Mouse (Mus musculus) limb, embryonic 10.5 days (tissue): ENCODE measurements around the gene Ccdc162. TPM values are rescaled to one million over a fixed set of nuclear protein-coding genes. Genes with fewer than 3 reads are reported as not detected.
"Not testable (repeated sequence)": the region's sequence is repeated elsewhere in the genome, so short reads cannot be mapped to it uniquely, and the experiment has no call there.

ENCODE experiments used
- DNase-seq: peaks from one replicate; pipeline ENCODE4 v3.0.0-alpha.2; 2017; ENCODE audit warnings: low spot score
- H3K27ac ChIP-seq: fragments of 300-500 bp; sonication (generic); 2 replicates; pipeline ENCODE4 v1.5.1; 2016; ENCODE audit warnings: mild to moderate bottlenecking
- H3K27me3 ChIP-seq: fragments of 300-500 bp; sonication (generic); 2 replicates; pipeline ENCODE4 v1.6.1; 2016; ENCODE audit warnings: low read depth, mild to moderate bottlenecking; ENCODE audit not compliant: poor library complexity, severe bottlenecking
- H3K36me3 ChIP-seq: fragments of 300-500 bp; sonication (generic); 2 replicates; pipeline ENCODE4 v1.6.1; 2016; ENCODE audit warnings: mild to moderate bottlenecking, moderate library complexity
- H3K4me1 ChIP-seq: fragments of 300-500 bp; sonication (generic); 2 replicates; pipeline ENCODE4 v1.6.1; 2016
- H3K4me3 ChIP-seq: fragments of 300-500 bp; sonication (generic); 2 replicates; pipeline ENCODE4 v1.5.1; 2016; ENCODE audit warnings: mild to moderate bottlenecking, moderate library complexity
- H3K9me3 ChIP-seq: fragments of 300-500 bp; sonication (generic); replicated peaks from 2 replicates; pipeline ENCODE4 v1.6.1; 2016; ENCODE audit warnings: mild to moderate bottlenecking
- WGBS: fragments of 180-500 bp; shearing (Covaris S2); methylation state at CpG from one replicate; pipeline ENCODE4 v1.1.7; 2016; 5-methylcytosine and 5-hydroxymethylcytosine counted together
- polyA plus RNA-seq: library from polyadenylated mRNA; unstranded; fragments of >200 nt; fragmentation: Nextera tagmentation; extraction: Ambion mirVana; gene quantifications from 2 replicates; pipeline ENCODE4 v1.2.1, GENCODE M21; 2016

Gene Ccdc162
- polyA plus RNA-seq, 1 experiment from 2014 or later: 0.38 TPM

DNA sequence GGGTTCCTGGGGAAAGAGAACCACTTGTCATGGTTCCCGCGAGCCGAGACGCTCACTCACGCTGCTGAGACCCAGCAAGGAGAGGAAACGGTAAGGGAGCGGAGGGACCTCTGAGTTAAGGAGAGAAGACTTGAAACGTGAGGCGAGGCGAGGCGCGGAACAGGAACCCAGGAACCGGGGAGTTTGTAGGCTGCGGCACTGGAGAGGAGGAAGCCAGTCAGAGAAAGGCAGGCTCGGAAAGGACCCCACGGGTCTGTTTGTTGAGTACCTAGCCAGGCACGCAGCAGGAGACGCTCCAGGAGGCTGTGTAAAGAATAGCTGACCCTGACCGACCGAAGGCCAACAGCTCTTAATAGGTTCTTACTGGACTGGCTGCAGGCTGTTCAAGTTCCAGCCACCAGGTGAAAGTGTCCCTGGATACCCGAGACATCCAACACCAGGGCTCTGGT, 31.9 kb downstream of the Ccdc162 start:
- Histone ChIP-seq H3K36me3 (no peaks in the 10 kb centered on the region), H3K4me1 (peaks cover 7% of the 10 kb centered on the region; the same call in 1 of the 2 replicates), H3K9me3 (no peaks in the 10 kb centered on the region), H3K4me3 (peak overlapping the region; percentile 42), H3K27ac (peak overlapping the region; percentile 39; the same call in 1 of the 2 replicates), H3K27me3 (peaks cover 12% of the 10 kb centered on the region)
- 4% methylated on average over 21 of the region's 21 CpGs for WGBS
- DNase-seq: peak; percentile 59

DNA sequence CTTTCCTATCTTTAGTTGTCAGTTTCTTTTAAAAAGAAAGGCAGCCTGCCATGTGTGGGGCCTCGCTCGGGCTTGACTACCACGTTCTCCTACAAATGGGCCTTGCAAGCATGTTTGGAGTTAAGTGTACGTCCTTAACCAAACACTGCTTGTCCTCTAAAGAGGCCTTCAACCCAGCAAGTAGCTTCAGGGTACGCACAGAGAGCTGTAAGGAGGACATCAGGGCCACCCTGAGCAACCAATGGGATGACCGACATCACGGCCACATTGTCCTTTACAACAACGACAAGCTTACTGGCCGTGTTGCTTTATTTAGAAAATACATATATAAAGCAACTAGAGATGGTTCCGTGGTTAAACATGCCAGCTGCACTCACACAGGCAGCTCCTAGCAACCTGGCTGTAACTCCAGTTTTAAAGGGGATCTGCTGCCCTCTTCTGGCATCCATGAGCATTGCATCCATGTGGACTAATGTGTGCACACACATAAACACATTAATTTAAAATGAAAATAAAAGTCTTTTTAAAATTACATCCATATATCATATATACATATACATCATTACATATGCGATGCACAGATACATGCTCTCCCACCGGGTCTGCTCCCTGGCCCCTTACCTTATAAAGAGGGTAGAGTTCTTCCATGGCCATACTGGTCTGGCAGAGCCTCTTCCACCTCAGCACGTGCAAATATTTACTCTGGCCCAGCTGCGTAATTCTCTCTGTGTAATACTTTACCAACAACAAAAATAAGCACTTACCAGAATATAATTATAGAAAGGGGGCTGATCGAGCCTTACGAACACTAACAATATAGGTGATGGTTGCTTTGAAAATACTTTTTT, 33.7 kb downstream of the Ccdc162 start:
- peaks cover 12% of the 10 kb centered on the region for H3K27me3 ChIP-seq
- H3K4me3 ChIP-seq: no peak overlapping the region
- H3K27ac ChIP-seq: no peak overlapping the region
- no peaks in the 10 kb centered on the region for H3K36me3 ChIP-seq
- DNase-seq: peak; percentile 85
- no peaks in the 10 kb centered on the region for H3K9me3 ChIP-seq
- H3K4me1 ChIP-seq: peaks cover 14% of the 10 kb centered on the region; the same call in 1 of the 2 replicates
- WGBS: 48% methylated on average over 16 of the region's 16 CpGs

DNA sequence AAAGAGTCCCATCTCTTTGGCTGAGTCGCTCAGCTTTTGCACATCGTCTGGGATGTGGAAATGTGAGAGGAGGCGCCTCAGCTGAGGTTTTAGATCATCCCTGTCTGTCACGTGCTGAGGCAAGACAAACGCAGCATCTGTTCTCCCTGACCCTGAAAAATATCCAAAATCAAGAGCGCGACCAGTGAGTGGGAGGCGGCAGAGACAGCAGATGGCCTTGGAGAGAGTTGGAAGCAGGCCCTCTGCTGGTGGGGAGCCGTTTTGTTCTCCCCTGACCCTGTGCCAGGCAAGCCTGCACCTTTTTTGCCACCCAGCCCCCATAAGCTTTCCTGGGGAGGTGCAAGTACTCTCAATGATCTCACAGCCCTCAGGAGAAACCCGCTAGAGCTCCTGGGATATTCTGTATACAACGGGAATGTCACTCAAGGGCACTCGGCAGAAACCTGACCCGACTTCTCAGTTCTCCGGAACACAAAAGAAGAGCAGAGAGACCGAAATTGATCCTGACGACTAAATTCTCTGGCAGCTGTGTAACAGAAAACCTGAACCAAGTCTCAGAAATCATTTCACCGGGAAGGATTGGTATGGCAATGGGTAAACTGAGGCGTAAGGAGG, 37.6 kb downstream of the Ccdc162 start:
- Histone ChIP-seq H3K27ac (peak overlapping the region; percentile 34; the same call in 1 of the 2 replicates), H3K36me3 (no peaks in the 10 kb centered on the region), H3K9me3 (no peaks in the 10 kb centered on the region), H3K4me3 (peak overlapping the region; percentile 16; the same call in 1 of the 2 replicates), H3K4me1 (peaks cover 7% of the 10 kb centered on the region; the same call in 1 of the 2 replicates), H3K27me3 (peaks cover 6% of the 10 kb centered on the region)
- peak; percentile 76 for DNase-seq
- WGBS: 33% methylated on average over 18 of the region's 18 CpGs

DNA sequence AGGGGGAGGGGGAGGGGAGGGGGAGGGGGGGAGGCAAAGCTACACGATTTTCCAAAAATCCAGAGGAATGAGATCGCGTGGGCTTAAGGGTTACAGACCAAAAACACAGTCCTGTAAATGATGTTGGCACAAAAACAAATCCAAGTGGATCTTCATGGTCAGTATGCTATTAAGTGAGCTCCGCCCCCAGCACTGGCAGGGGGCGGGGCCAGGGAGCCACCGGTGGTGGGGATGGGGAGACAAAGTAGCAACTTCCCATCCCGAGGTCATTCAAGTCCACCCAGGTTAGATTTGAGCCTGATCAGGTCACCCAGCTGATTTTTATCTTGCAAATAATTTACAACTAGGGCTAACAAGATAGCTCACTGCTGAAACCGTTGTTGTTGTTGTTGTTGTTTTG, 39.0 kb downstream of the Ccdc162 start:
- no peak for DNase-seq
- no peaks in the 10 kb centered on the region for H3K36me3 ChIP-seq
- H3K9me3 ChIP-seq: no peaks in the 10 kb centered on the region
- 66% methylated on average over 8 of the region's 8 CpGs for WGBS
- no peaks in the 10 kb centered on the region for H3K27me3 ChIP-seq
- H3K27ac ChIP-seq: no peak overlapping the region
- peaks cover 7% of the 10 kb centered on the region; the same call in 1 of the 2 replicates for H3K4me1 ChIP-seq
- no peak overlapping the region for H3K4me3 ChIP-seq

- no peak for DNase-seq
- 86% methylated on average over 6 of the region's 6 CpGs for WGBS
- Histone ChIP-seq H3K4me3 (no peak overlapping the region), H3K27me3 (no peaks in the 10 kb centered on the region), H3K27ac (no peak overlapping the region), H3K36me3 (no peaks in the 10 kb centered on the region), H3K4me1 (peaks cover 7% of the 10 kb centered on the region; the same call in 1 of the 2 replicates), H3K9me3 (no peaks in the 10 kb centered on the region)
These were observed 39.8 kb downstream of the Ccdc162 start for GRCm38 (mm10) chr10:41676661-41677061.

DNA sequence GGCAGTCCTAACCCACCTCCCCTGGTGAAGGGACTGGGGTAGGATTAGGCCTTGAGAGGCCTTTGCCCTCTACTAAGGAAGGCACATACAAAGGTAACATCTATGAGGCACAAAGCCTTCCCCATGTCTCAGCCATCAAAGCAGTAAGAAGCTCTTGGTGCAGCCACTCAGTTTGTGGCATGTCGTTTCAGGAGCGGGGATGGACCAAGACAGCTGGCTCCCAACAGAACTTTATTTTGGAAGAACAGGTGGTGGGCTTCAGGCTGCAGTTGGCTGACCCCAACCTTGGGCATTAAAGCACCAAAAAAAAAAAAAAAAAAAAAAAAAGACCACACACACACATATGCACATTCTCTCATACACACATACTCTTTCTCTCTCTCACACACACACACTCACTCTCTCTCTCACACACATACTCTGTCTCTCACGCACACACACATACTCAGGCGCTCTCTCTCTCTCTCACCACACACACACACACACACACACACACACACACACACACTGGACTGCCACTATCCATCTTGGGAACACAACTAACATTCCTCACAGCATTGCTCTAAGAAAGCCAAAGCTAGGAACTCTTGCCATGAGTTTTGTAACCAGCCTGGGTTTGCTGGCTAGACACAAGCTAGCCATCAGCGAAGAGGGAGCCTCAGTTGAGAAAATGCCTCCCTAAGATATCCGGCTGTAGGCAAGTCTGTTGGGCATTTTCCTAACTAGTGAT, 40.4 kb downstream of the Ccdc162 start:
- Histone ChIP-seq H3K36me3 (no peaks in the 10 kb centered on the region), H3K4me1 (peaks cover 7% of the 10 kb centered on the region; the same call in 1 of the 2 replicates), H3K9me3 (no peaks in the 10 kb centered on the region), H3K4me3 (no peak overlapping the region), H3K27ac (no peak overlapping the region), H3K27me3 (no peaks in the 10 kb centered on the region)
- no peak for DNase-seq
- WGBS: 83% methylated on average over 6 of the region's 6 CpGs

GRCm38 (mm10) chr10:41675243-41675642, 41.2 kb downstream of the Ccdc162 start:
- WGBS: 73% methylated on average over 6 of the region's 6 CpGs
- Histone ChIP-seq H3K9me3 (no peaks in the 10 kb centered on the region), H3K4me3 (no peak overlapping the region), H3K27me3 (no peaks in the 10 kb centered on the region), H3K4me1 (peaks cover 7% of the 10 kb centered on the region; the same call in 1 of the 2 replicates), H3K27ac (no peak overlapping the region), H3K36me3 (no peaks in the 10 kb centered on the region)
- DNase-seq: no peak

DNA sequence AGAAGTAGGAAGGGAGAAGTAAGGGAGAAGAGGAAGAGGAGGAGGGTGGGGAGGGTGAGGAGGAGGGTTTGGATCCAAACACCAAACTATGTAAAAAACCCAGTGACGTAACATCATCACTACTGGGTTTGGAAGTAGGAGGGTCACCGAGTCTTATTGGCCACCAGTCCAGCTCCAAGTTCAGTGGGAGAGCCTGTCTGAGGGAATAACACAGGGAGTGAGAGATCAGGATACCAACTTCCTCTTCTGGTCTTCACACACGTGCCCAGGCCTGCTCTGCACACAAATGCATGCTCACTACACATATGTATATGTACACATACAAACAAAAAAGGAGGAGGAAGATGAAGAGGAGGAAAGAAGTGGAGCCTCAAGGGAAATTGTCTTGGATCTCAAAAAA, 42.1 kb downstream of the Ccdc162 start:
- no peaks in the 10 kb centered on the region for H3K36me3 ChIP-seq
- no peaks in the 10 kb centered on the region for H3K27me3 ChIP-seq
- no peak for DNase-seq
- H3K9me3 ChIP-seq: no peaks in the 10 kb centered on the region
- WGBS: 81% methylated on average over 3 of the region's 3 CpGs
- H3K27ac ChIP-seq: no peak overlapping the region
- H3K4me3 ChIP-seq: no peak overlapping the region
- peaks cover 7% of the 10 kb centered on the region; the same call in 1 of the 2 replicates for H3K4me1 ChIP-seq

GRCm38 (mm10) chr10:41670196-41670595, 46.2 kb downstream of the Ccdc162 start:
- Histone ChIP-seq H3K4me3 (no peak overlapping the region), H3K27ac (no peak overlapping the region), H3K4me1 (no peaks in the 10 kb centered on the region), H3K36me3 (no peaks in the 10 kb centered on the region), H3K27me3 (no peaks in the 10 kb centered on the region), H3K9me3 (no peaks in the 10 kb centered on the region)
- 81% methylated on average over 5 of the region's 5 CpGs for WGBS
- DNase-seq: no peak

DNA sequence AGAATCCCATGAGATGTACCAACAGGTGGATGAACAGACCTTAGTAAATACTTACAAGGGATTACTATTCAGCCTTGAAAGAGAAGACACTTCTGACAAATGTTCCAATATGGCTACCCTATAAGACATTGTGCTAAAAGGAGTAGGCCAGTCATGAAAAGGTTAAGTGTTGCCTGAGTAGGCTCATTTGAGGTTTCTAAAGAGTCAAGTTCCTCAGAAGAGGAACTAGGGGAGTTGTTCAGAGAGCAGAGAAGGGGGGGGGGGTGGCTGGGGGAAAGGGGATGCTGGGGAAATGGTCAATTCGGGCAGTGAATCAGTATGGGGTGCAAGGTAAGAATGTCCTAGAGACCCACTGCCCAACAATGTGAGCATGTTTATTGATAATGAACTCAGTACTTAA, 50.9 kb downstream of the Ccdc162 start:
- H3K27ac ChIP-seq: no peak overlapping the region
- H3K27me3 ChIP-seq: no peaks in the 10 kb centered on the region
- H3K4me1 ChIP-seq: no peaks in the 10 kb centered on the region
- H3K9me3 ChIP-seq: no peaks in the 10 kb centered on the region
- H3K36me3 ChIP-seq: no peaks in the 10 kb centered on the region
- 95% methylated on average over 1 of the region's 1 CpGs for WGBS
- no peak overlapping the region for H3K4me3 ChIP-seq
- no peak for DNase-seq

- not testable (repeated sequence) for H3K9me3 ChIP-seq, H3K27me3 ChIP-seq
- 96% methylated on average over 6 of the region's 6 CpGs for WGBS
These were observed 56.8 kb downstream of the Ccdc162 start for GRCm38 (mm10) chr10:41659671-41660070.

DNA sequence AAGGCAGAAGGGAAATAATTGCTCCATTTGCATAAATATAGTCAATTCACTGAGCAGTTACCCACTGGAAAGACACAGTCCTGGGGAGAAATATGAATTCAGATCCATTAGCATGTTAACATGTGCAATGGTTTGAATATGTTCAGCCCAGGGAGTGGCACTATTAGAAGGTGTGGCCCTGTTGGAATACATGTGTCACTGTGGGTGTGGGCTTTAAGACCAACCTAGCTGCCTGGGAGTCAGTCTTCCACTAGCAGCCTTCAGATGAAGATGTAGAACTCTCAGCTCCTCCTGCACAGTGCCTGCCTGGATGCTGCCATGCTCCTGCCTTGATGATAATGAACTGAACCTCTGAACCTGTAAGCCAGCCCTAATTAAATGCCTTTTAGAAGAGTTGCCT, 60.8 kb downstream of the Ccdc162 start:
- H3K4me1 ChIP-seq, DNase-seq, H3K36me3 ChIP-seq, H3K27me3 ChIP-seq, H3K4me3 ChIP-seq, H3K27ac ChIP-seq, H3K9me3 ChIP-seq: not testable (repeated sequence)

More at GRCm38 (mm10) chr10:41659671-41660070, 56.8 kb downstream of the Ccdc162 start:
- not testable (repeated sequence) for H3K36me3 ChIP-seq, DNase-seq, H3K27ac ChIP-seq, H3K4me1 ChIP-seq, H3K4me3 ChIP-seq
